Mouse (Mus musculus): ENCODE data around the gene Ube2d1. TPM values are rescaled to one million over a fixed set of nuclear protein-coding genes. Genes with fewer than 3 reads are reported as not detected.

The Ube2d1 gene
- total and polyA plus RNA-seq, 3 experiments, result 0.11 TPM; not detected in 2

DNA sequence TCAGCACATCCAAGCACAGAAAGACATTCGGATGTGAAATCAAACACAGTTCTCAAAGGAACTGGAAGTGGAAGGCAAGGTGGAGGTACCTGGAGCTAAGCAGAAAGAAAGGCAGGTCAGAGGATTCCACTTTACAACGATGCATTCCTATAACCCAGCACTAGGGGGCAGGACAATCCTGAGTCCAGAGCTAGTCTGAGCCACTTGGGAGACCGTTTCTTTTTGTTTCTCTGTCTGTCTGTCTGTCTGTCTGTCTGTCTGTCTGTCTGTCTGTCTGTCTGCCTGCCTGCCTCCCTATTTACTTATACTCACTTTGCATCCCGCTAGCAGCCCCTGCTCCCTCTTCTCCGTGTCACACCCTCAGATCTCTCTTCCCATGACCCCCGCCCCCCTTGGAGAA lies 21.1 kb upstream of the Ube2d1 start:
- ATAC-seq (ENCODE audit: extremely low read depth, insufficient number of reproducible peaks, low FRiP score, poor library complexity, severe bottlenecking) (no peak), DNase-seq (ENCODE audit: low spot score) (no peak)
- H3K36me3 ChIP-seq (replicated peaks), result no peaks in the 10 kb centered on the region
- H3K9me3 ChIP-seq (replicated peaks), result no peaks in the 10 kb centered on the region
- H3K4me1 ChIP-seq (ENCODE audit: insufficient read depth, low read depth, low read length), result no peaks in the 10 kb centered on the region; the same call in 1 of the 2 replicates
- no peaks in the 10 kb centered on the region for H3K27me3 ChIP-seq (ENCODE audit: insufficient read depth, low read length)
- H3K4me3 ChIP-seq (ENCODE audit: low read depth, low read length), result no peak overlapping the region
- TF ChIP-seq TAL1 (conservative IDR thresholded peaks at IDR 0.05; ENCODE audit: low read depth, low read length) (no peak), GATA1 (IDR thresholded peaks at IDR 0.05; ENCODE audit: borderline replicate concordance, low read length) (no peak), GATA2 (IDR thresholded peaks at IDR 0.05; ENCODE audit: borderline replicate concordance, low read depth, low read length) (no peak), CTCF (IDR thresholded peaks at IDR 0.05; ENCODE audit: low read depth, low read length) (peak; percentile 24; the same call in 1 of the 2 replicates)

DNA sequence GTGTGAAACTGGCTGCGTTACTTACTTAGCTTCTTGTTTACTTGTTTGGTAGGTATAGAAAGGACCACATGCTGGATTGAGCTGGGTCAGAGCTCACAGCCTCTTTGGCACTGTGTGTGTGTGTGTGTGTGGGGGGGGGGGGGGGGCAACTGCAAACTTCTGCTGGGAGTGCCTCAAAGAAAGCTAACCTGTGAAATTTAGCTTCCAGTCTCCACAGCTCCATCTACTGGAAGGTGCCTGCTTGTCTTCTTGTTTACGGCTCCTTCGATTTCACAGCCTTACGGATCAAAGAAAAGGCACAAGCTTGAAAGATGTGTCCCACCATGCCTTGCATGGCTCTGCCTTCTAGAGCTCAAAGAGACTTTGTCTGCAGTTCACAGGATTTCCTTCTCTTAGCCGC lies 17.4 kb upstream of the Ube2d1 start:
- H3K4me1 ChIP-seq (ENCODE audit: insufficient read depth, low read depth, low read length), result no peaks in the 10 kb centered on the region
- TF ChIP-seq GATA2 (IDR thresholded peaks at IDR 0.05; ENCODE audit: borderline replicate concordance, low read depth, low read length) (no peak), GATA1 (IDR thresholded peaks at IDR 0.05; ENCODE audit: borderline replicate concordance, low read length) (no peak), POLR2AphosphoS5 (IDR thresholded peaks at IDR 0.05; ENCODE audit: insufficient replicate concordance, low read depth, low read length) (no peak), TAL1 (conservative IDR thresholded peaks at IDR 0.05; ENCODE audit: low read depth, low read length) (no peak), CTCF (IDR thresholded peaks at IDR 0.05; ENCODE audit: low read depth, low read length) (no peak)
- H3K36me3 ChIP-seq (replicated peaks), result no peaks in the 10 kb centered on the region
- H3K27me3 ChIP-seq (ENCODE audit: insufficient read depth, low read length), result no peaks in the 10 kb centered on the region
- H3K4me3 ChIP-seq (ENCODE audit: low read depth, low read length), result no peak overlapping the region
- ATAC-seq (ENCODE audit: extremely low read depth, insufficient number of reproducible peaks, low FRiP score, poor library complexity, severe bottlenecking) (no peak), DNase-seq (ENCODE audit: low spot score) (no peak)
- H3K9me3 ChIP-seq (replicated peaks), result no peaks in the 10 kb centered on the region

DNA sequence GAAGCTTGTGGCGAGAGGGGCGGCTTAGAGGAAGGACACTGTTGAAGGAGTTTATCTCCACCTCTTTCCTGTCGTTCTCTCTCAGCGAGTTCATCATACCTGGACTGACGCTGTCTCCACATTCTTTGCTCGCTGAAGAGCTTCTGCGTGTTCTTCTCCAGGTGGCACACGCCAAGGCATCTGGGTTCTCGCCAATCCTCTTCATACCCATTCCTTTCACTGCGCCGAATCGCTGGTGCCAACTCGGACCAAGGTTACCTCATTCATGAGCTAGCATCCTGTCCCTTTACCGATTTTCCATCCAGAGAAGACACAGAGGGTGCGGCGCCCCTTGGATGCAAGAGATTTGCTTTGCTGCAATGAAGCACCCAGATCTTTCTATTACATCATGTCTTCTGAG lies 15.1 kb upstream of the Ube2d1 start:
- DNase-seq (ENCODE audit: low spot score) (no peak), ATAC-seq (ENCODE audit: extremely low read depth, insufficient number of reproducible peaks, low FRiP score, poor library complexity, severe bottlenecking) (no peak)
- no peak for TF ChIP-seq GATA2 (IDR thresholded peaks at IDR 0.05; ENCODE audit: borderline replicate concordance, low read depth, low read length)
- TF ChIP-seq TAL1 (conservative IDR thresholded peaks at IDR 0.05; ENCODE audit: low read depth, low read length), result no peak
- no peak for TF ChIP-seq POLR2AphosphoS5 (IDR thresholded peaks at IDR 0.05; ENCODE audit: insufficient replicate concordance, low read depth, low read length)
- TF ChIP-seq GATA1 (IDR thresholded peaks at IDR 0.05; ENCODE audit: borderline replicate concordance, low read length), result no peak
- no peak for TF ChIP-seq CTCF (IDR thresholded peaks at IDR 0.05; ENCODE audit: low read depth, low read length)
- Histone ChIP-seq H3K9me3 (replicated peaks) (no peaks in the 10 kb centered on the region), H3K36me3 (replicated peaks) (no peaks in the 10 kb centered on the region), H3K4me3 (ENCODE audit: low read depth, low read length) (no peak overlapping the region), H3K27me3 (ENCODE audit: insufficient read depth, low read length) (no peaks in the 10 kb centered on the region), H3K4me1 (ENCODE audit: insufficient read depth, low read depth, low read length) (no peaks in the 10 kb centered on the region)

DNA sequence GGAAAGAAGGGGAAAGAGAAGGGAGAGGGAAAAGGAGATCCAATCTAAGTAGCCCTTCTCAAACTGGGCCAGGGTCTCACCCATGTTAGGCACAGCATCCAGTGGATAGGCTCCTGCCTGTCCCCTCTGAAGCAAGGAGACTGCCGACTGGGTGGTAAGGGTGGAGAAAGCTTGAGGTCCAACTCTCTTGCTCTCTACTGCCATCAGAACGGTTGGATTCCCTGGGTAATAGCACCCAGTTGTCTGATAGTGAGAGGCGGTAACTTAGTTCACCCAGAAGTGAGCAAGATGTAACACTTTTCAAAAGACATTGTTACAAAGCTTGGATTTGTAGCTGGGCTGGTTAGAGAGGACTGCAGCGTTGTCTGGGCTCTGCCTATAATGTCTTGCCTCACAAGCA lies 8.2 kb upstream of the Ube2d1 start:
- no peak for ATAC-seq (ENCODE audit: extremely low read depth, insufficient number of reproducible peaks, low FRiP score, poor library complexity, severe bottlenecking)
- Histone ChIP-seq H3K27me3 (ENCODE audit: insufficient read depth, low read length) (no peaks in the 10 kb centered on the region), H3K9me3 (replicated peaks) (no peaks in the 10 kb centered on the region), H3K36me3 (replicated peaks) (no peaks in the 10 kb centered on the region), H3K4me3 (ENCODE audit: low read depth, low read length) (no peak overlapping the region), H3K4me1 (ENCODE audit: insufficient read depth, low read depth, low read length) (no peaks in the 10 kb centered on the region)
- no peak for TF ChIP-seq CTCF (IDR thresholded peaks at IDR 0.05; ENCODE audit: low read depth, low read length)
- no peak for TF ChIP-seq TAL1 (conservative IDR thresholded peaks at IDR 0.05; ENCODE audit: low read depth, low read length)
- TF ChIP-seq POLR2AphosphoS5 (IDR thresholded peaks at IDR 0.05; ENCODE audit: insufficient replicate concordance, low read depth, low read length), result no peak
- TF ChIP-seq GATA2 (IDR thresholded peaks at IDR 0.05; ENCODE audit: borderline replicate concordance, low read depth, low read length), result no peak
- no peak for TF ChIP-seq GATA1 (IDR thresholded peaks at IDR 0.05; ENCODE audit: borderline replicate concordance, low read length)
- no peak for DNase-seq (ENCODE audit: low spot score)

DNA sequence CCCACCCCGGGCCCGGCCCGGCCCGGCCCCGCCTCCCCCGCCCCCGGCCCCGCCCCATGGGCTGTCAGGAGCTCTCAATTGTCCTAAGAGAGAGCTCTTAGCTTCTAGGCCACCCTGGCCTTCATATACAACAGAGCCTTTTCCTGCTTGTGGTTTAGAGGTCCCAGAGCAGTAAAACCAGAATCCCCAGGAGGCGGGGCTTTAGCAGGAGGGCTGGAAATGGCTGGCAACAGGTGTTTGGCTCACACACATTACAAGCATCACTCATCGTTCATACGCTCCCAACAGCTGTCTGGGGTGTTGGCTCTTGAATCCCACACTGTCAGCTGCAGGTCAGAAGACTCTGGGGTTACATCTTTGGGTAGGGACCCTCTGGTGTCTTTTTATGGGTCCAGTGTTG lies 7.2 kb upstream of the Ube2d1 start:
- DNase-seq (ENCODE audit: low spot score) (no peak), ATAC-seq (ENCODE audit: extremely low read depth, insufficient number of reproducible peaks, low FRiP score, poor library complexity, severe bottlenecking) (no peak)
- H3K9me3 ChIP-seq (replicated peaks), result no peaks in the 10 kb centered on the region
- H3K36me3 ChIP-seq (replicated peaks), result no peaks in the 10 kb centered on the region
- no peaks in the 10 kb centered on the region for H3K27me3 ChIP-seq (ENCODE audit: insufficient read depth, low read length)
- no peaks in the 10 kb centered on the region for H3K4me1 ChIP-seq (ENCODE audit: insufficient read depth, low read depth, low read length)
- no peak overlapping the region for H3K4me3 ChIP-seq (ENCODE audit: low read depth, low read length)
- TF ChIP-seq CTCF (IDR thresholded peaks at IDR 0.05; ENCODE audit: low read depth, low read length) (no peak), POLR2AphosphoS5 (IDR thresholded peaks at IDR 0.05; ENCODE audit: insufficient replicate concordance, low read depth, low read length) (no peak), TAL1 (conservative IDR thresholded peaks at IDR 0.05; ENCODE audit: low read depth, low read length) (no peak), GATA1 (IDR thresholded peaks at IDR 0.05; ENCODE audit: borderline replicate concordance, low read length) (no peak), GATA2 (IDR thresholded peaks at IDR 0.05; ENCODE audit: borderline replicate concordance, low read depth, low read length) (no peak)

DNA sequence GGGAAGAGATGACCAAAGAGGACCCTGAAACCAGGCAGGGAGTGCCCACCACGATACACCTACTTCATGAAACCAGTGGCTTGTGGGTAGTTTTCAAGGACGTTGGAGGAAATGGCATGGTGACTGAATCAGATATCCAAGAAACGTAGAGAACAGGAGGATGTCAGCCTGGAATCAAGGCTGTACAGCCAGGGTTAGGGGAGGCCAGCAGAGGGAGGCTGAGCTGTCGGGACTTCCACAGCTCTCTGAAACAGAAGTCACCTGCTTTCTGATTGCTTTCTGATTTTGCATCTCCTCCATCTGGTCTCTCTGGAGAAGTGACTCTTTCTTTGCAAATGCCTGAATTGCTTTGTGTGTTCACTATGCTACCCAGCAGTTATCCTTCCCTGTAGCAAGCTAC lies 6.7 kb upstream of the Ube2d1 start:
- H3K9me3 ChIP-seq (replicated peaks), result no peaks in the 10 kb centered on the region
- no peaks in the 10 kb centered on the region for H3K36me3 ChIP-seq (replicated peaks)
- H3K4me1 ChIP-seq (ENCODE audit: insufficient read depth, low read depth, low read length), result no peaks in the 10 kb centered on the region
- TF ChIP-seq GATA2 (IDR thresholded peaks at IDR 0.05; ENCODE audit: borderline replicate concordance, low read depth, low read length) (no peak), TAL1 (conservative IDR thresholded peaks at IDR 0.05; ENCODE audit: low read depth, low read length) (no peak), POLR2AphosphoS5 (IDR thresholded peaks at IDR 0.05; ENCODE audit: insufficient replicate concordance, low read depth, low read length) (no peak), GATA1 (IDR thresholded peaks at IDR 0.05; ENCODE audit: borderline replicate concordance, low read length) (no peak), CTCF (IDR thresholded peaks at IDR 0.05; ENCODE audit: low read depth, low read length) (no peak)
- H3K4me3 ChIP-seq (ENCODE audit: low read depth, low read length), result no peak overlapping the region
- no peak for ATAC-seq (ENCODE audit: extremely low read depth, insufficient number of reproducible peaks, low FRiP score, poor library complexity, severe bottlenecking)
- H3K27me3 ChIP-seq (ENCODE audit: insufficient read depth, low read length), result no peaks in the 10 kb centered on the region
- DNase-seq (ENCODE audit: low spot score), result no peak
